In the genomic region with DNA sequence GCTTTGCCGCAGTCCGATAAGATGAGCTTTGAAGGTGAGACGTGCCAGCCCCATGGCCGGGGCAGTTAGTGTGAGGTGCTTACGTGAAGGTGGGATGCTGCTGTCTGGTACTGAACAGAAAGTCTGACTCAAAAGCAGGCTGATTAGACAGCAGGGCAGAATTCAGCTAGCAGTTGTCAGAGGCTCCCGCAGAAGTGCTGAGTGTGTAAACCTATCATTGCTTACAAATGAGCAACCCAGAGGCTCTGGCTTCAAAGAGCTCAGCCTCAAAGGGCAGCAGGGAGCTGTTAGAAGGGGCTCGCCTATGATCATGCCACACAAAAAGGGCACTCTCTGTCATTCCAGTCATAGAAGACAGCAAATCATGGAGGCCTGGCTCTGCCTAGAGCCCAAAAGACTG, we compare ENCODE assay signal across 18 mouse cellular contexts.
A peak's percentile ranks its signal among the peaks of the same experiment; 100 is the strongest.
DNase-seq lines count a peak whose midpoint lies in the region; ATAC-seq and TF ChIP-seq lines count a peak whose summit lies in the region.
"Had no signal": no experiment of that assay in that cellular context is flagged by ENCODE, and none has a peak within 500 bp of the region (broad histone marks: within the 10 kb centered on the region; RNA-seq: fewer than 3 reads in every experiment).

No protein-coding gene starts in this region.

- no peak overlapping the region for H3K4me3 ChIP-seq in neural tube, embryonic 13.5 days
- no peak overlapping the region for H3K4me3 ChIP-seq in hindbrain, postnatal 0 days (ENCODE audit: low read length)
- no peak overlapping the region for H3K4me3 ChIP-seq in gastrocnemius, adult 2 months
- H3K4me3 ChIP-seq: erythroblast, embryonic 14.5 days; liver, embryonic 15.5 days; neural tube, embryonic 12.5 days had no signal

- intact Hi-C loops in heart, postnatal 25 days (cut with DNase I) = no loop called here
- intact Hi-C loops in gastrocnemius, adult 2 months (cut with DNase I) = no loop called here

- 56% methylated on average over 7 of the region's 7 CpGs for WGBS in neural tube, embryonic 13.5 days
- WGBS in hindbrain, postnatal 0 days = 55% methylated on average over 7 of the region's 7 CpGs

- H3K9ac ChIP-seq in neural tube, embryonic 13.5 days = no peak overlapping the region
- H3K9ac ChIP-seq in hindbrain, postnatal 0 days (replicated peaks; ENCODE audit: low read length) = no peak overlapping the region
- H3K9ac ChIP-seq: liver, embryonic 15.5 days; neural tube, embryonic 12.5 days had no signal

- no peaks in the 10 kb centered on the region for H3K27me3 ChIP-seq in neural tube, embryonic 13.5 days
- H3K27me3 ChIP-seq in hindbrain, postnatal 0 days (ENCODE audit: insufficient read depth, low read length) = no peaks in the 10 kb centered on the region
- H3K27me3 ChIP-seq: liver, embryonic 15.5 days; neural tube, embryonic 12.5 days had no signal

- H3K36me3 ChIP-seq in neural tube, embryonic 13.5 days = no peaks in the 10 kb centered on the region
- H3K36me3 ChIP-seq in hindbrain, postnatal 0 days (ENCODE audit: insufficient read depth, low read length) = no peaks in the 10 kb centered on the region
- H3K36me3 ChIP-seq: liver, embryonic 15.5 days; neural tube, embryonic 12.5 days had no signal

- H3K9me3 ChIP-seq in neural tube, embryonic 13.5 days = no peaks in the 10 kb centered on the region
- no peaks in the 10 kb centered on the region for H3K9me3 ChIP-seq in hindbrain, postnatal 0 days (ENCODE audit: low read length)
- H3K9me3 ChIP-seq: liver, embryonic 15.5 days; neural tube, embryonic 12.5 days had no signal

- peak; percentile 63; the same call in 1 of the 2 replicates for ATAC-seq in neural tube, embryonic 13.5 days (ENCODE audit: low read depth)
- ATAC-seq in hindbrain, postnatal 0 days = peak; percentile 56
- no peak for ATAC-seq in granulocyte monocyte progenitor cell, adult 5-6 weeks (replicated peaks; ENCODE audit: poor library complexity, severe bottlenecking)
- ATAC-seq: inflammation-experienced regulatory T-cells, adult 6 months had no signal

- peak; percentile 68 for DNase-seq in heart, adult 11 months
- DNase-seq in heart, postnatal 25 days (ENCODE audit: low spot score) = no peak
- DNase-seq in neural tube, embryonic 10.5 days (ENCODE audit: extremely low spot score, low spot score) = no peak
- DNase-seq in hindbrain, postnatal 0 days (ENCODE audit: low spot score) = peak; percentile 42
- DNase-seq in ovary, postnatal 10 days (ENCODE audit: low spot score) = no peak
- DNase-seq in gastrocnemius, adult 2 months = no peak
- DNase-seq: adrenal gland, adult 8-10 months; cerebellum, adult 18-20 months; kidney, adult 8-10 months; kidney, postnatal 36 days; lung, postnatal 36 days; thymus, postnatal 36 days had no signal

- peaks cover 17% of the 10 kb centered on the region for H3K4me1 ChIP-seq in neural tube, embryonic 13.5 days (replicated peaks)
- no peaks in the 10 kb centered on the region for H3K4me1 ChIP-seq in hindbrain, postnatal 0 days (ENCODE audit: insufficient read depth, low read length)
- H3K4me1 ChIP-seq: liver, embryonic 15.5 days; neural tube, embryonic 12.5 days had no signal

- H3K4me2 ChIP-seq in neural tube, embryonic 13.5 days = no peak overlapping the region
- no peak overlapping the region for H3K4me2 ChIP-seq in hindbrain, postnatal 0 days (ENCODE audit: low read depth, low read length)
- H3K4me2 ChIP-seq: liver, embryonic 15.5 days; neural tube, embryonic 12.5 days had no signal

- peak overlapping the region; percentile 35; the same call in 1 of the 2 replicates for H3K27ac ChIP-seq in neural tube, embryonic 13.5 days (replicated peaks)
- H3K27ac ChIP-seq in hindbrain, postnatal 0 days = no peak overlapping the region
- no peak overlapping the region for H3K27ac ChIP-seq in gastrocnemius, adult 2 months
- H3K27ac ChIP-seq: liver, embryonic 15.5 days; neural tube, embryonic 12.5 days had no signal

- TF ChIP-seq CTCF in hindbrain, postnatal 0 days (IDR thresholded peaks at IDR 0.05; ENCODE audit: low read depth) = no peak
- no peak for TF ChIP-seq CTCF in gastrocnemius, adult 2 months (IDR thresholded peaks at IDR 0.05)

Comparison
In these comparisons a context has a peak if more than half of its experiments do, and no peak if none do; other contexts are left out.
1. DNase-seq: peak in heart, adult 11 months (single experiment) and hindbrain, postnatal 0 days (single experiment); none in heart, postnatal 25 days (single experiment), neural tube, embryonic 10.5 days (single experiment), ovary, postnatal 10 days (single experiment) and gastrocnemius, adult 2 months (single experiment).